Mouse (Mus musculus) T-helper 2 cell (primary cell): ENCODE data around the gene Ddx56.
"Not testable (repeated sequence)": the region's sequence is repeated elsewhere in the genome, so short reads cannot be mapped to it uniquely, and the experiment has no call there.

Source experiments
- in situ Hi-C: fragments of 300-600 bp; cut with MboI, MseI; formaldehyde crosslinking; loops from one replicate; pipeline ENCODE4 v1.15.1; 2025; ENCODE audit warnings: high pct_unique_total_duplicates

Ddx56 gene

GRCm38 (mm10) chr11:6261434-6262082 lies 6.0 kb downstream of the Ddx56 start:
- in situ Hi-C loops, result no loop called here

- in situ Hi-C loops, result no loop called here
Observed at GRCm38 (mm10) chr11:6259413-6259812, 8.2 kb downstream of the Ddx56 start.

DNA sequence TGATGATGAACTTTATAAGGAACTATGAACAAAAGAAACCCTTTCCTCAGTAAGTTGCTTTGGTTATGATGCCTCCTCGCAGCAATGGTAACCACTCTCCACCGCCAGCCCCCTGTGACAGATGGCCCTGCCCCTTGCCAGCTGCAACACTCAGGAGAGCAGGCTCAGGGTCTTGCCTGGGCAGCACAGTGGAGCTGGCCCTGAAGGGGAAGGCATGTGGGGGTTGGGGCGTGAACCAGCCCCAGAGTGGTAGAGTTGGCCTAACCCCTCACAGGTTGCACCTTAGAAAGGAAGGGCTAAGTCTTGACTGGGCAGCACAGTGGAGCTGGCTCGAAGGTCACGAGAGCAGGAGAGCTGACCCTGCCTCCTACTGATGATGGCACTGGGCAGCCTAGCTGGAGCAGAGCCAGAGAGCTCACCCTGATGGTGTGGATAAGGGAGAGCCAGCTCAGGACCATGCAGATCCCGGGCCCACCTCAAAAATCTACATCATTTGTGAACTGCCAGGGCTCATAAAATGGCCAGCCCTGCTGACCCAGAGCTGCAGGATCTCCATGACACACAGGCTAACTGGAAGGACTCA lies 11.0 kb downstream of the Ddx56 start:
- in situ Hi-C loops, result no loop called here

DNA sequence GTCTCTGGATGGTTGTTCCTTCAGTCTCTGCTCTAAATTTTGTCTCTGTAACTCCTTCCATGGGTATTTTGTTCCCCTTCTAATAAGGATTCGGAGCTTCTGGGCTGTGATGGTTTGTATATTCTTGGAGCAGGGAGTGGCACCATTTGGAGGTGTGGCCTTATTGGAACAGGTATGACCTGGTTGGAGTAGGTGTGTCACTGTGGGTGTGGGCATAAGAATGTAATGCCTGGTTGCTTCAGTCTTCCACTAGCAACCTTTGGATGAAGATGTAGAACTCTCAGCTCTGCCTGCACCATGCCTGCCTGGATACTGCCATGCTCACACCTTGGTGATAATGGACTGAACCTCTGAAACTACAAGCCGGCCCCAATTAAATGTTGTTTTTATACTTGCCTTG lies 13.0 kb downstream of the Ddx56 start:
- in situ Hi-C loops, result not testable (repeated sequence)

DNA sequence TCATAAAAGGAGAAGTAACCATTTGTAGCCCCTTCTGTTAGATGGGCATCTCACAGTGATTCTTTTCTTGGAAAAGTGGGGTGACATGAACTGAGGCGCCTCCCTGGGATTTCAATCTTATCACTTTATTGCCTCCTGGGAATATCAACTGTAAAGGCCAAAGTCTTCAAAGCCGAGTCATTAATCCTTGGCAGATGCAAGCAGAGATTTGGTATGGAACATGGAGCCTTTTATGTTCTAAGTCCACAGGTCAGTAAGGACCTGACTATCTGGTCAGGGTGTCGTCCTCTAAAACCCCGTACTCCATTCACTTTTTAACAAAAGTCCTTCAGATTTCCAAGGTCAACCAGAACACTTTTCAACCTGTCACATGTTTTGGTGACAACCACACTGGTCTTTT lies 14.7 kb downstream of the Ddx56 start:
- in situ Hi-C loops, result no loop called here

GRCm38 (mm10) chr11:6252248-6252647 lies 15.3 kb downstream of the Ddx56 start:
- in situ Hi-C loops, result no loop called here

- in situ Hi-C loops, result no loop called here
Observed at GRCm38 (mm10) chr11:6244707-6245106, 22.9 kb downstream of the Ddx56 start.

DNA sequence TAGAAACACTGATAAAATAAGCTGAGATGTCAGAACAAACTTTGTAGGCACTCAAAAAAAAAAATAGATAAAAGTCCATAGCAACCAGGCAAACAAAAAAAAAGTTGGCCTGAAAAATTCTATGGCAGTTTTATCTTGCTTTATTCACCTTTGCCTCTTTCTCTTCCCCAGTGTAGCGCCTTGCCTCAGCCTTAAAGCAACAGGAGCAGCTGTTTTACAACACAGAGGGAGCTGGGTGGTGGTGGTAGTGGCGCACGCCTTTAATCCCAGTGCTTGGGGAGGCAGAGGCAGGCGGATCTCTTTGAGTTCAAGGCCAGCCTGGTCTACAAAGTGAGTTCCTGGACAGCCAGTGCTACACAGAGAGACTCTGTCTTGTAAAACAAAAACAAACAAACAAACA lies 34.5 kb downstream of the Ddx56 start:
- in situ Hi-C loops, result no loop called here

- in situ Hi-C loops, result no loop called here
Observed at GRCm38 (mm10) chr11:6230012-6230411, 37.6 kb downstream of the Ddx56 start, which contains the start of gene Npc1l1. TSS of gene Npc1l1 (minus strand) at chr11:6230143.

DNA sequence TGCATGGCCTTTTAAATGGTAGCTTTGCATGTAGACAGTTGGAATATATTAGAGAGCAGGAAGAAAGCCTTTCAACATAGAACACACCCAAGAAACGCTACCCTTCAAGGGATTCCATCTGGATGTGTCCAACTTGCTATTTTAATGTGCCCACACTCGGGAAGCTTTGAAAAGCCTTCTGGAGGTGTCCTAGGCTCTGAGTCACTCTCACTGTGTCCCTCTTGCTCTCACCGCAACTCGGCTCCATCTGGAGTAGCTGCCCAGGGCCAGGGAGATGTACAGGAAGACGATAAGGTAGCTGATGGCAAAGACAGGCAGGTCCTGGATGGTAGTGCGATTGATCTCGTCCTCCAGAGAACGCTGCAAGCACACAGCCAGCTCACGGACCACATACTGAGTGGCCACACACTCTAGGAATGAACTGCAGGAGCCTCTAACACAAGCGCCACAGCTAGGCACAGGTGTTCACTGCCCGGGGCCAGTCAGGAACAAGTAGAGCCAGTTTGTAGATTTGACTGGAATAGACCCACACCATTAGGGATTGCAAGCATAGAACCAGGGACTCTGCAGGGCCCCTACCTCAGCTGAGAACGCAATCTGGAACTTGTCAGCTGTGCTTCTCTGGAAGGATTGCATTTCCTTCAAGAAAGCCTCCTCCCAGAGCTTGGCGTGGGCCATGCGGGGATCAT lies 42.9 kb downstream of the Ddx56 start:
- in situ Hi-C loops, result no loop called here

- in situ Hi-C loops, result no loop called here
Observed at GRCm38 (mm10) chr11:6222187-6222586, 45.4 kb downstream of the Ddx56 start.

- in situ Hi-C loops, result no loop called here
Observed at GRCm38 (mm10) chr11:6219967-6220366, 47.6 kb downstream of the Ddx56 start.

- in situ Hi-C loops, result no loop called here
Observed at GRCm38 (mm10) chr11:6218189-6218896, 49.2 kb downstream of the Ddx56 start.

DNA sequence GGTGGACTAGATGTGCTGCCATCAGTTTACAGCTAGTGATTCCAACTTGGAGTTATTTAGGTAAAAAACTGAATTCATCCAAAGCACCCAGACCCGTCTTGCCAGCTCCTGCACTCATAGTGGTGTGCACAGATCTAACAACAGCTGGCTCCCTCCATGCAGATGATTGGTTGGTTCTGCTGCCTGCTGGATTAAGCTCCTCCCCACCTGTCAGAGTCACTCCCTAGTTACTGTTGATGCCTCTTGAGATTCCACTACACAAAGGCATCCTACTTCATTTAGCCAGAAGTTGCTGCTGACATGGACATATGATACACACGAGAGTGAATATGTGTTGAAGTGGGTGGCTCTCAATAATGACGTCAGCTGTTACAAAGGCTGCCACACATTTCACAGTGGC lies 50.7 kb downstream of the Ddx56 start:
- in situ Hi-C loops, result no loop called here
